Mouse (Mus musculus): ENCODE results near the gene Tmem150c.

The Tmem150c gene

DNA sequence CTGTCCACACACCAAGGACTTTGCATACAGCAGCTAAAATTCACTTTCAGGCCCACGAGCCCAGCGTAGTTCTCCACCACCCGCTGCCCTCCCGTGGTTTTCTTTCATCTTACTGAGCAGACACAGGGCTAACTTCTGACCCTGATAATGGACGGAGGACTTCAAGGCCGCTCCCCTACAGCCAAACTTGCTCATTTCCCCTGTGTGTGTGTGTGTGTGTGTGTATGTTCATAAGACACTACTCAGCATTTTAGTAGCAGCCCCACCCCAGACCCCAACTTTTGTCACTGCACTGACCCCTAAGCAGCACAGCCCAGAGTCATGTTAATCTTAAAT, at the start of gene Tmem150c:
Tmem150c (minus strand) TSS at position 171 of the 336 bp plus-strand sequence.
- DNase-seq: no peak

GRCm38 (mm10) chr5:100209093-100209492, 49.5 kb upstream of the Tmem150c start:
- no peak for DNase-seq

DNA sequence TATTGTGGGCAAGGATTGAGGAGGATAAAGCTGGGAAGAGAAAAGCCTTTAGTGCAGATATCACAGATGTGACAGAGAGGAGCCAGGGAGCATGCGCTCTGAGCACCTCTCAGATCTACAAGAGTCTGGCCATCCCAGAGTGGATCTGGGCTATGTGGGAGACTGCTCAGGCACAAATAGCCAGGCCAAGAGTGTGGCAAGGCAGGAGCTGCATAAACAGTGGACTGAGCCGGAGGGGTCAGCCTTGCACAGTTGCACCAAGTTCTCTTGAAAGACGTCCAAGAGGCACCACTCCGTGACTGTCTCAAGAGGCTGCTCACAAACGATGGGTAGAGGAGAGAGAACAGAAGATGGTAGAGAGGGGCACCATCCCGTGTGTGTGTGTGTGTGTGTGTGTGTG, 47.1 kb upstream of the Tmem150c start:
- no peak for DNase-seq

DNA sequence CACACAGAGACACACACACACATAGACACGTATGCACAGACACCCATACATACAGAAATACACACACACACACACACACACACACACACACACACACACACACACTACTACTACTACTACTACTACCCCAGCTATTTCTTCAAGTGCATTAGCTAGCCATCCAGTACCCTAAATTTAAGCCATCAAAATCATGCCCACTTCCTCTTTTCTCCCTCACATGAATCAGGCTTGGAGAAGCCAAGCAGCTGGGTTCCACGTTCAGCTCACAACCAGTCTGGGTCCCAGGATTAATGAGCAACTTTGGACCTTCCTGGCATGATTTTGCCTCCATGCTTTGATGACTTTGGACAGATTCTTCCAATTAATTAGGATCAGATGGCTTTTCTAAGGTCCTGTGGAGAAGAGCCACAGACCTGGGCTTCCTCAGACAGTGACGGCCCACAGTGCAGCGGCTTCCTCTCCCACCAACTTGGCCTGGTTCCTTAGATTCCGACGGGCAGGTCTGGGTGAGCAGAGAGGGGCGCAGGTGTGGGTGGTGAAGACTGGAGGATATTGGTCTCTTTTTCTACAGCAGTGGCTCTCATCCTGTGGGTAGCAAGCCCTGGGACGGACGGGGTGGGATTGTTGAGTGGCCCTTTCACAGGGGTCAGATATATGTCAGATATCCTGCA, 46.0 kb upstream of the Tmem150c start:
- DNase-seq: no peak

GRCm38 (mm10) chr5:100200805-100201204, 41.2 kb upstream of the Tmem150c start:
- no peak for DNase-seq

- no peak for DNase-seq
These were observed 40.7 kb upstream of the Tmem150c start for GRCm38 (mm10) chr5:100200296-100200695.

DNA sequence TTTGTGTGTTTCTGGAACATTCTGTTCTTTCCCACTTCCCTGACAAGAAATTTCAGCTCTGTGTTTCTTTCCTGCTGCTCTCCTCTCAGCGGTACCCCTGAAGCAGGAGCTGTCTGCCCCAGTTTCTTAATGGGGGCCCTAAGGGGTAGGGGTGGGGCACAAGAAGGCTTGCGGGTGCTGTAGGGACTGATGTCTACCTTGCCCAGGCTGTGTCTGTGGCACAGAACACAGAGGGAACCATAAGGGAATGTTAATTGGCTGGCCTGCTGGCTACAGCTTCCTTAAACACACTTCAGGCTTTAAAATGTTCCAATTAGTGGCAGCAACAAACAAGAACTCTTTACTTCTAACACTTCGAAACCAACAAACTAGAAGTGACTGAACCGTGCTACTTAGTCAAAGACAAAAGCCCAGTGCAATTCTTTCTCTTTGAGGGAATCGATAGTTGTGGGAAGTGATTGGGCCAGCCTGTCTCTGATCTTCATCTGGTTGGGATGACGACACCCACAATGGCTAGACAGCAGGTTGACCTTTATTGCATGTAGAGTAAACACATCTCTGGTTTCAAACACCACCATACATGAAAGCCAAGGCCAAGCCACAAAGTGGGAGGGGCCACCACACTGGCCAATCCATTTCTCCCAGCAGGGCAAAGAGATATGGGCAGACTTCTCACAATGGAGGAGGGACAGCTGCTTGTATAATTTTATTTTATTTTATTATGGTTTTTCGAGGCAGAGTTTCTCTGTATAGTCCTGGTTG, 39.7 kb upstream of the Tmem150c start:
- no peak for DNase-seq

GRCm38 (mm10) chr5:100197476-100197875, 37.9 kb upstream of the Tmem150c start:
- DNase-seq: no peak

DNA sequence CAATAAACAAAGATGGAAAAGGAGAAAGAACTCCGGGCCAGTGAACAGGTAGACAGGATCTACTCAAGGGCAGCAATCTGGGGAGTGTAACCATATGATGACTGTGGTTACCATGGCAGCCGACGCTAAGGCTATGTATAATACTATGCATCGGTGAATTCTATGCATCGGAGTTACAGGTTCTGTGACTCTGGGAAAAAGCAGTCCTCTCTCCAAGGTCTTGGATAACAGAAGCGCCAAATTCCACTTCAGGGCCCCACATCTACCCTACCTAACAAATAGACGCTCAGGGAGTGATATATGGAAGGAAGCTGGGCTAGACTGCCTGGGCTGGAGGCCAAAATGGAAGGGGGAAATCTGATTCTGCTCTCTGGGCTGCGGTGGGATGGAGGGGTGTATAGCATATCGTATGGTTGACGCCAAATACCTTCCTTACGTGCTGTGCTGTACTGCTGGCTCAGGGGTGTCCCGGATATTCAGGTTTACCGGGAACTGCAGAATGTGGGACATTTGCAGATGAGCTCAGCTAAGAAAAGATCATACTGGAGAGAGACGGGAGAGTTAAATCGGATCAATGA, 37.3 kb upstream of the Tmem150c start:
- no peak for DNase-seq

DNA sequence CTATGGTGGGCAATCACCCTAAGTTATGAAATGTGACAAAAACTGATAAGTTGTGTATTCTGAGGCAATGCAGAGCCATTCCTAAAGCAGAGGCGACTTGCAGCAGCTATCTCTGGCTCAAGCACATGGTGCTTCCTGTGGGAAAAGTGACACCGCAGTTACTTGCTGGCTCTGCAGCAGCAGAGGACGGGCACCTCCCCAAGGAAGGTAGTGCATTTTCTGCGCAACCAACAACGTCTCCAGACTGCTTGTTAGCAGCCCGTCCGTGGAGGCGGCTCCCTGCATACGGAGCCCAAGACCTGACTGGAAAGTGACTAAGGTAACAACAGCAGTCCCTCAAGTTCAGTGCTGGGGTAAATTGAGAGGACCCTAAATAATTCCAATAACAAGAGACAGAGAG, 36.8 kb upstream of the Tmem150c start:
- no peak for DNase-seq

- DNase-seq: no peak
These were observed 32.0 kb upstream of the Tmem150c start for GRCm38 (mm10) chr5:100191438-100192190.

DNA sequence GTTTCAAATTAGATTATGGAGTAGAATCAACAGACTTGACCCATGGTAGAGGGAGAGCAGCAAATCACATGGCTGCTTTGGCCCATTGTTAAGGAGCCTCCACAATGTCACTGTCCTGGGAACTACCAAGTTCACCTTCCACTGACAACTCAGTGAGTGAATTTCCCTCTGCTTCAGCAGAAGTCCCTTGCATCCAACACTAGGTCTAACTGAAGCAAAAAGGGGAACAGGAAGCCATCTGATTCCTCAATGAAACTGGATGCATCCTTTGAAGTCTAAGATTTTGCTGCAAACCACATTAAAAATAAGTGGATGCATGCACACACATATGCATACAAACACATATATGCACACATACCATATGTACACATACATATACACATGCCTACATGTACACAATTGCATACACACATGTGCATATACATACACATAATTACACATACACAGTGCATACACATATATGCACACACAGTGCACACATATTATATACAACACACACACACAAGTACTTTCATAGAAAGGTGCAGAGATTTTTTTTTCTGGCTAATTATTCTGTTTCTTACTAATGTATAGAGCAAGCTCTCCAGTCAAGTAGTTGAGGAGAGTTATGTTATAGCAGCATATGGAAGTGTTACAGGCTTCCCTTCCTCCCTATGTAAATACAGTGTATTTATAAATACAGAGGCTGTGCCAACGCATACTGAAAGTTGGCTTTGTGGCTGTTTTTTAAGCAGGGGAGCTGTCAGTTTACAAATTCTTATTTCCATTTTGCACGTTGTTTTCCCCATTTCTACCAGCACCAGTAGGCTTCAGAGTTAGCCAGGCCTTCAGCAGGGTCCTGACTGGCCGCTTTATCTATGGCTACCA, 27.7 kb upstream of the Tmem150c start:
- no peak for DNase-seq

DNA sequence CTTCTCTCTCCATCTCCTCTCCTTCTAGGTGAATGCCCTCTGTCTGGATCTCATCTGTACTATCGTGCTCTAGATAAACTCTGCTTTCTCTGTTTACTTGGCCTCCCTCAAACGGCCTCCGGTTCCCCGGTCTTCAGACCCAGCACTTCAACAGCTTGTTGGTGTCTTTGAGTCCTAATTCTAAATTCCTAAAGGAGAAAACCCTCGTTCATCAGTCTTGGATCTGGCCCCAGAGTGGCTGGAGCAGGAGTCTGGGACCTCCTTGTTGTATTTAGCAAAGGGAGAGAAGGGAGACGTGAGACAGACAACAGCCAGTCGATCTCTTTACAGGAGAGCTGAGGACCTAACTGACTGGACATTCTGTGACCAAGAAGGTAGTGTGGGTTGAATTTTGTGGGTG, 27.0 kb upstream of the Tmem150c start:
- no peak for DNase-seq

DNA sequence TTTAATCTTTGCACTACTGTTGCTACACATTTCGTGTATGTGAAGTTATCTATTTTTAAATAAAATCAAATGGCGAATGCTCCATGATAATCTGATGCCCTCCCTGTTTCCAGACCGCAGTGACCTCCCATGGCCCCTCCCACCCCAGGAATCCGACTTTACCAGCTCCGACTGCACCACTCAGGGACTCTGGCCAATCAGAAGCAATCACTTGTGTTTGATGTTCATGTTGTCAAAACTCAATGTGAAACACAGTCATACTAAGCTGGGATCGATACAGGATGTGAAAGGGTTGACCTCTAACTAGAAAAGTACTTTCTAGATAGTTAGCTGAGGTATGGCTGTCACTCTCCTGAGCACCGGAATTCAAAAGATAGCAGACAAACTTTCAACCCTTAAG, 26.3 kb upstream of the Tmem150c start:
- DNase-seq: no peak

DNA sequence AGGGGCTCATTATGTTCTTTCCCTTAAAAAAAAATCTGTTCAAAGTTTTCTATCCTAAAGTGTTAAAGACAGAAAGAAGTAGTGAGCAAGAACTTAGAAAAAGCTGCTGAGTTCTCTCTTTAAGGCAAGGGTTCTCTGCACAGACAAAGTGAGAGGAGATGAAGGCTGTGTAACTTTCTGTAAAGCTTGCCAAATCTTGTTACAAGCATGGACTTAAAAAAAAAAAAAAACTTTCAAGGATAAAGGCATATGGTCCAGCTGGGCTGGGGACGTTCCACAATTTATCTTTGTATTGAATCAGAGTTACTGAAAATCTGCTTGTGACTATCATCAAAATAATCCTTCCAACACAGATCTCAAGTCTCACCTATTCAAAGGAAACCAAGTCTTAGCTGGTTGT, 21.4 kb upstream of the Tmem150c start:
- no peak for DNase-seq

GRCm38 (mm10) chr5:100178781-100179165, 19.2 kb upstream of the Tmem150c start:
- no peak for DNase-seq

- DNase-seq: peak; percentile 41
These were observed 18.6 kb upstream of the Tmem150c start for GRCm38 (mm10) chr5:100178122-100178780.

- no peak for DNase-seq
These were observed 17.9 kb upstream of the Tmem150c start for GRCm38 (mm10) chr5:100177547-100177946.

- DNase-seq: no peak
These were observed 16.5 kb upstream of the Tmem150c start for GRCm38 (mm10) chr5:100176096-100176495.

GRCm38 (mm10) chr5:100175582-100175981, 16.0 kb upstream of the Tmem150c start:
- DNase-seq: no peak

- no peak for DNase-seq
These were observed 12.5 kb upstream of the Tmem150c start for GRCm38 (mm10) chr5:100172104-100172503.

Data from right cerebral cortex, postnatal 4 days (tissue).